In the genomic region with DNA sequence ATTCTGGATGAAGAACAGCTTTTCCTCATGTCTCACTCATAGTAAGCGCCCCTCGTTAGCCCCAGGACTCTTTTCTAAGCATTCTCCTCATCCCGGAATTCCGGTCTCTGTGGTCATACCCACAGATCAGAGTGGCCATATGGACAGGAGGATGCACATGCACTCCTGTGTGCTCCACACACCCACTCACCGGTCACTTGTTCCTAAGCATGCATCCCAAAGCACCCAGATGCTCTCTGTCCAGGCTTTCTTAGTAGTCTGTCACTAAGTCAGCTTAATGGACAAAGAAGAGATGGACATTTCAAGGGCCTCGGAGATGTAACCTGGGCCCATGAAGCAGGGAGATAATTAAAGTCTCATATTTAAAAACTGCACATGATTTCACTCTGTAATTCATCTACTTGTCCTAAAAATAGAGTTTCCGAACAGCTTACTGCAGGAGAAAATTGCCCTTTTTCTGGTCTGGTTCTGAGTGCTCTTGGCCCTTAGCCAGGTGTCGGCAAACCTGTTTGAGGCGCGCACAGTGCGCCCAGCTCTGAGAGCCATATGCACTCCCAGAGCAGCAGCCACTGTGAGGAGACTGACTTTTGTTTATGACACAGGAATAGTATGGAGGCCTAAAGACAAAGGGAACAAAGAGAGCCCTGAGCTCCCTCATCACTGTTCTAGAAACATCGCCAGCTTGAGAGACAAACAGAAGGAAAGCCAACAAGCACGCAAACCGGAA, we compare ENCODE assay signal across 15 mouse cellular contexts. TPM values are rescaled to one million over a fixed set of nuclear protein-coding genes. Genes with fewer than 3 reads are reported as not detected.
DNase-seq lines count a peak whose midpoint lies in the region; ATAC-seq and TF ChIP-seq lines count a peak whose summit lies in the region.
"Had no signal": no experiment of that assay in that cellular context is flagged by ENCODE, and none has a peak within 500 bp of the region (broad histone marks: within the 10 kb centered on the region; RNA-seq: fewer than 3 reads in every experiment).

No protein-coding gene starts in this region.

- no peaks in the 10 kb centered on the region for H3K9me3 ChIP-seq in midbrain, embryonic 14.5 days (ENCODE audit: control insufficient read depth, low read length)
- no peaks in the 10 kb centered on the region for H3K9me3 ChIP-seq in midbrain, embryonic 10.5 days (replicated peaks)
- no peaks in the 10 kb centered on the region for H3K9me3 ChIP-seq in hindbrain, postnatal 0 days (ENCODE audit: low read length)
- H3K9me3 ChIP-seq: heart, embryonic 13.5 days had no signal

- H3K4me2 ChIP-seq in midbrain, embryonic 14.5 days (ENCODE audit: low read length) = no peak overlapping the region
- no peak overlapping the region for H3K4me2 ChIP-seq in hindbrain, postnatal 0 days (ENCODE audit: low read depth, low read length)
- H3K4me2 ChIP-seq: heart, embryonic 13.5 days; liver, embryonic 11.5 days had no signal

- no peak overlapping the region for H3K9ac ChIP-seq in midbrain, embryonic 14.5 days (replicated peaks; ENCODE audit: low read length)
- H3K9ac ChIP-seq in hindbrain, postnatal 0 days (replicated peaks; ENCODE audit: low read length) = no peak overlapping the region
- H3K9ac ChIP-seq: heart, embryonic 13.5 days had no signal

- TF ChIP-seq POLR2A in cerebellum, adult 2 months (IDR thresholded peaks at IDR 0.05; ENCODE audit: borderline replicate concordance, insufficient read depth, low read length) = no peak

- no peak overlapping the region for H3K27ac ChIP-seq in midbrain, embryonic 14.5 days (replicated peaks; ENCODE audit: low read depth, low read length)
- H3K27ac ChIP-seq in midbrain, embryonic 10.5 days (replicated peaks) = no peak overlapping the region
- peak overlapping the region; percentile 33 for H3K27ac ChIP-seq in cerebellum, adult 2 months (ENCODE audit: insufficient read depth, low read length)
- H3K27ac ChIP-seq in hindbrain, postnatal 0 days = 0 out of 2 replicates have a peak overlapping the region, but pooled peaks have one; percentile 56
- H3K27ac ChIP-seq: heart, embryonic 13.5 days had no signal

- DNase-seq in frontal cortex, postnatal 36 days (ENCODE audit: low spot score in 2 of 2) = no peak
- DNase-seq in midbrain, embryonic 14.5 days = peak; percentile 24
- DNase-seq in midbrain, embryonic 10.5 days (ENCODE audit: low spot score) = no peak
- peak; percentile 70 to 75 for DNase-seq in cerebellum, adult 2 months
- peak; percentile 49 for DNase-seq in hindbrain, postnatal 0 days (ENCODE audit: low spot score)
- DNase-seq in urinary bladder, postnatal 14 days (ENCODE audit: low spot score) = no peak
- DNase-seq: kidney, postnatal 25 days; lung, postnatal 36 days; right cerebral cortex, postnatal 14 days had no signal

- no peaks in the 10 kb centered on the region for H3K27me3 ChIP-seq in midbrain, embryonic 14.5 days (ENCODE audit: control insufficient read depth, insufficient read depth, low read length)
- H3K27me3 ChIP-seq in midbrain, embryonic 10.5 days (ENCODE audit: low read depth, poor library complexity, severe bottlenecking) = no peaks in the 10 kb centered on the region
- H3K27me3 ChIP-seq in cerebellum, adult 2 months (ENCODE audit: control insufficient read depth, insufficient read depth, low read length) = no peaks in the 10 kb centered on the region
- no peaks in the 10 kb centered on the region for H3K27me3 ChIP-seq in hindbrain, postnatal 0 days (ENCODE audit: insufficient read depth, low read length)
- H3K27me3 ChIP-seq: heart, embryonic 13.5 days had no signal

- no peaks in the 10 kb centered on the region for H3K4me1 ChIP-seq in midbrain, embryonic 14.5 days (ENCODE audit: control insufficient read depth, insufficient read depth, low read length)
- peaks cover 5% of the 10 kb centered on the region; the same call in 1 of the 2 replicates for H3K4me1 ChIP-seq in midbrain, embryonic 10.5 days
- H3K4me1 ChIP-seq in cerebellum, adult 2 months (ENCODE audit: control insufficient read depth, insufficient read depth, low read length) = peaks cover 9% of the 10 kb centered on the region
- H3K4me1 ChIP-seq in hindbrain, postnatal 0 days (ENCODE audit: insufficient read depth, low read length) = peaks cover 6% of the 10 kb centered on the region; the same call in 1 of the 2 replicates

- no peak overlapping the region for H3K4me3 ChIP-seq in midbrain, embryonic 14.5 days (replicated peaks; ENCODE audit: low read depth, low read length)
- H3K4me3 ChIP-seq in midbrain, embryonic 10.5 days = no peak overlapping the region
- H3K4me3 ChIP-seq in cerebellum, adult 2 months (replicated peaks; ENCODE audit: insufficient read depth, low read depth, low read length) = no peak overlapping the region
- no peak overlapping the region for H3K4me3 ChIP-seq in hindbrain, postnatal 0 days (ENCODE audit: low read length)
- H3K4me3 ChIP-seq: heart, embryonic 13.5 days had no signal

- 87% methylated on average over 14 of the region's 14 CpGs for WGBS in midbrain, embryonic 14.5 days
- WGBS in midbrain, embryonic 10.5 days = 92% methylated on average over 14 of the region's 14 CpGs
- whole genome bisulfite sequencing in cerebellum, adult 2 months = 12% methylated on average over 14 of the region's 14 CpGs
- 58% methylated on average over 14 of the region's 14 CpGs for WGBS in hindbrain, postnatal 0 days

- TF ChIP-seq CTCF in cerebellum, adult 2 months (IDR thresholded peaks at IDR 0.05; ENCODE audit: borderline replicate concordance, insufficient read depth, low read depth, low read length) = no peak
- no peak for TF ChIP-seq CTCF in hindbrain, postnatal 0 days (IDR thresholded peaks at IDR 0.05; ENCODE audit: low read depth)

- 0 out of 2 replicates have a peak, but pooled peaks have one; percentile 22 for ATAC-seq in frontal cortex, adult (ENCODE audit: low TSS enrichment)
- no peak for ATAC-seq in midbrain, embryonic 14.5 days (ENCODE audit: low FRiP score, low TSS enrichment)
- no peak for ATAC-seq in hindbrain, postnatal 0 days
- ATAC-seq: inflammation-experienced regulatory T-cells, adult 6 months had no signal

- H3K36me3 ChIP-seq in midbrain, embryonic 14.5 days (ENCODE audit: control insufficient read depth, insufficient read depth, low read length) = no peaks in the 10 kb centered on the region
- H3K36me3 ChIP-seq in midbrain, embryonic 10.5 days = no peaks in the 10 kb centered on the region
- H3K36me3 ChIP-seq in hindbrain, postnatal 0 days (ENCODE audit: insufficient read depth, low read length) = no peaks in the 10 kb centered on the region
- H3K36me3 ChIP-seq: heart, embryonic 13.5 days had no signal

RNA-seq across cellular contexts. Expression of a gene that starts 19.3 kb away (rescaled TPM):
- polyA plus RNA-seq in midbrain, embryonic 14.5 days (2014; fragmentation: Nextera tagmentation; extraction: Ambion mirVana) = 2,477 and 2,923 TPM in 2 replicates
- 117 and 248 TPM in 2 replicates for polyA plus RNA-seq in midbrain, embryonic 10.5 days (2016; fragmentation: Nextera tagmentation; extraction: Ambion mirVana)
- polyA plus RNA-seq in cerebellum, adult 2 months (2012; rRNA removed) = 941 and 958 TPM in 2 replicates
- 1,721 and 1,894 TPM in 2 replicates for total RNA-seq in hindbrain, postnatal 0 days (2014; rRNA removed)
- 3,263 and 3,445 TPM in 2 replicates for polyA plus RNA-seq in hindbrain, postnatal 0 days (2015; fragmentation: Nextera tagmentation; extraction: Ambion mirVana)
- total RNA-seq: MEL had no signal
- polyA plus RNA-seq: C2C12 had no signal

RNA-seq across cellular contexts. Expression of a gene that starts 52.1 kb away (rescaled TPM):
- polyA plus RNA-seq in midbrain, embryonic 14.5 days (2014; fragmentation: Nextera tagmentation; extraction: Ambion mirVana) = 5.0 TPM in 2 replicates
- polyA plus RNA-seq in midbrain, embryonic 10.5 days (2016; fragmentation: Nextera tagmentation; extraction: Ambion mirVana) = 0.86 and 1.3 TPM in 2 replicates
- polyA plus RNA-seq in cerebellum, adult 2 months (2012; rRNA removed) = 1.2 and 1.6 TPM in 2 replicates
- total RNA-seq in hindbrain, postnatal 0 days (2014; rRNA removed) = 3.1 and 3.7 TPM in 2 replicates
- polyA plus RNA-seq in hindbrain, postnatal 0 days (2015; fragmentation: Nextera tagmentation; extraction: Ambion mirVana) = 2.9 and 3.8 TPM in 2 replicates
- total RNA-seq: MEL had no signal
- polyA plus RNA-seq: C2C12; inflammation-experienced regulatory T-cells, adult 6 months had no signal

Comparison
In these comparisons a context has a peak if more than half of its experiments do, and no peak if none do; other contexts are left out.
1. DNase-seq: peak in midbrain, embryonic 14.5 days (single experiment), cerebellum, adult 2 months (2 of 2) and hindbrain, postnatal 0 days (single experiment); none in frontal cortex, postnatal 36 days (0 of 2), midbrain, embryonic 10.5 days (single experiment) and urinary bladder, postnatal 14 days (single experiment).
2. H3K27ac ChIP-seq: peak in cerebellum, adult 2 months (single experiment) and hindbrain, postnatal 0 days (single experiment); none in midbrain, embryonic 14.5 days (single experiment) and midbrain, embryonic 10.5 days (single experiment).